Mouse (Mus musculus) midbrain, embryonic 12.5 days (tissue): Measurements from ENCODE around the gene Peg3. TPM values are rescaled to one million over a fixed set of nuclear protein-coding genes. Genes with fewer than 3 reads are reported as not detected.
A peak's percentile ranks its signal among the peaks of the same experiment; 100 is the strongest.

Source experiments
- ATAC-seq: fragments of 200-750 bp; cut with Nextera tagmentation; 2 replicates; pipeline ENCODE4 v1.8.0; 2017; ENCODE audit warnings: low read depth, moderate TSS enrichment, moderate library complexity; ENCODE audit not compliant: low FRiP score
- H3K27ac ChIP-seq: fragments of 300-500 bp; sonication (generic); replicated peaks from 2 replicates; pipeline ENCODE4 v1.5.1; 2016; ENCODE audit warnings: mild to moderate bottlenecking
- H3K27me3 ChIP-seq: fragments of 300-500 bp; sonication (generic); 2 replicates; pipeline ENCODE4 v1.6.1; 2016; ENCODE audit warnings: mild to moderate bottlenecking
- H3K36me3 ChIP-seq: fragments of 300-500 bp; sonication (generic); 2 replicates; pipeline ENCODE4 v1.6.1; 2016
- H3K4me1 ChIP-seq: fragments of 300-500 bp; sonication (generic); 2 replicates; pipeline ENCODE4 v1.6.1; 2016
- H3K4me2 ChIP-seq: fragments of 300-500 bp; sonication (generic); replicated peaks from 2 replicates; pipeline ENCODE4 v1.6.1; 2016; ENCODE audit warnings: mild to moderate bottlenecking, moderate library complexity
- H3K4me3 ChIP-seq: fragments of 300-500 bp; sonication (generic); 2 replicates; pipeline ENCODE4 v1.5.1; 2016; ENCODE audit warnings: mild to moderate bottlenecking
- H3K9ac ChIP-seq: fragments of 300-500 bp; sonication (generic); replicated peaks from 2 replicates; pipeline ENCODE4 v1.6.1; 2016; ENCODE audit warnings: mild to moderate bottlenecking, moderate library complexity
- H3K9me3 ChIP-seq: fragments of 300-500 bp; sonication (generic); 2 replicates; pipeline ENCODE4 v1.6.1; 2016; ENCODE audit warnings: mild to moderate bottlenecking
- WGBS: fragments of 180-500 bp; shearing (Covaris S2); methylation state at CpG from one replicate; pipeline ENCODE4 v1.1.7; 2016; 5-methylcytosine and 5-hydroxymethylcytosine counted together
- polyA plus RNA-seq: library from polyadenylated mRNA; unstranded; fragments of >200 nt; fragmentation: Nextera tagmentation; extraction: Ambion mirVana; gene quantifications from 2 replicates; pipeline ENCODE4 v1.2.1, GENCODE M21; 2016

Gene Peg3
- polyA plus RNA-seq, 1 experiment from 2014 or later: 105 TPM

GRCm38 (mm10) chr7:6749196-6749595, 19.0 kb upstream of the Peg3 start:
- no peak overlapping the region for H3K27ac ChIP-seq
- H3K36me3 ChIP-seq: no peaks in the 10 kb centered on the region
- no peak overlapping the region for H3K4me2 ChIP-seq
- no peaks in the 10 kb centered on the region for H3K27me3 ChIP-seq
- no peak overlapping the region for H3K4me3 ChIP-seq
- no peak for ATAC-seq
- H3K9ac ChIP-seq: no peak overlapping the region
- H3K4me1 ChIP-seq: peaks cover 24% of the 10 kb centered on the region
- H3K9me3 ChIP-seq: no peaks in the 10 kb centered on the region
- WGBS: 48% methylated on average over 7 of the region's 7 CpGs

- no peaks in the 10 kb centered on the region for H3K27me3 ChIP-seq
- H3K4me3 ChIP-seq: no peak overlapping the region
- no peak for ATAC-seq
- no peak overlapping the region for H3K27ac ChIP-seq
- no peak overlapping the region for H3K9ac ChIP-seq
- whole genome bisulfite sequencing: 80% methylated on average over 10 of the region's 10 CpGs
- no peaks in the 10 kb centered on the region for H3K36me3 ChIP-seq
- H3K9me3 ChIP-seq: no peaks in the 10 kb centered on the region
- H3K4me2 ChIP-seq: no peak overlapping the region
- H3K4me1 ChIP-seq: peaks cover 4% of the 10 kb centered on the region
Measured at GRCm38 (mm10) chr7:6744281-6744904, 14.2 kb upstream of the Peg3 start.

GRCm38 (mm10) chr7:6736060-6736459, 5.8 kb upstream of the Peg3 start:
- H3K27ac ChIP-seq: no peak overlapping the region
- no peaks in the 10 kb centered on the region for H3K27me3 ChIP-seq
- H3K4me2 ChIP-seq: no peak overlapping the region
- no peaks in the 10 kb centered on the region for H3K4me1 ChIP-seq
- ATAC-seq: no peak
- H3K9me3 ChIP-seq: no peaks in the 10 kb centered on the region
- H3K4me3 ChIP-seq: no peak overlapping the region
- H3K9ac ChIP-seq: no peak overlapping the region
- WGBS: 76% methylated on average over 1 of the region's 1 CpGs
- no peaks in the 10 kb centered on the region for H3K36me3 ChIP-seq

GRCm38 (mm10) chr7:6731930-6732329, 1.7 kb upstream of the Peg3 start:
- Histone ChIP-seq H3K9ac (peak overlapping the region; percentile 43; the same call in 1 of the 2 replicates), H3K4me3 (peak overlapping the region; percentile 59), H3K9me3 (peaks cover 26% of the 10 kb centered on the region), H3K27me3 (no peaks in the 10 kb centered on the region), H3K27ac (0 out of 2 replicates have a peak overlapping the region, but pooled peaks have one; percentile 32), H3K4me2 (peak overlapping the region; percentile 60), H3K36me3 (no peaks in the 10 kb centered on the region), H3K4me1 (no peaks in the 10 kb centered on the region)
- WGBS: 45% methylated on average over 4 of the region's 4 CpGs
- ATAC-seq: no peak

GRCm38 (mm10) chr7:6731373-6731772, 1.1 kb upstream of the Peg3 start:
- no peak for ATAC-seq
- Histone ChIP-seq H3K4me2 (peak overlapping the region; percentile 60), H3K27me3 (no peaks in the 10 kb centered on the region), H3K9ac (0 out of 2 replicates have a peak overlapping the region, but pooled peaks have one; percentile 43), H3K27ac (no peak overlapping the region), H3K4me3 (peak overlapping the region; percentile 59), H3K36me3 (no peaks in the 10 kb centered on the region), H3K4me1 (no peaks in the 10 kb centered on the region), H3K9me3 (peaks cover 26% of the 10 kb centered on the region)
- 39% methylated on average over 3 of the region's 3 CpGs for WGBS

GRCm38 (mm10) chr7:6730801-6731200, 570 bp upstream of the Peg3 start:
- H3K27me3 ChIP-seq: no peaks in the 10 kb centered on the region
- H3K9me3 ChIP-seq: peaks cover 26% of the 10 kb centered on the region
- H3K4me1 ChIP-seq: no peaks in the 10 kb centered on the region
- H3K4me2 ChIP-seq: peak overlapping the region; percentile 60
- H3K4me3 ChIP-seq: peak overlapping the region; percentile 59
- 49% methylated on average over 15 of the region's 15 CpGs for WGBS
- no peak for ATAC-seq
- H3K9ac ChIP-seq: peak overlapping the region; percentile 50
- H3K27ac ChIP-seq: peak overlapping the region; percentile 64
- H3K36me3 ChIP-seq: no peaks in the 10 kb centered on the region

- H3K27ac ChIP-seq: peak overlapping the region; percentile 93
- peaks cover 14% of the 10 kb centered on the region for H3K36me3 ChIP-seq
- no peaks in the 10 kb centered on the region for H3K4me1 ChIP-seq
- peak; percentile 56 for ATAC-seq
- peak overlapping the region; percentile 53 for H3K9ac ChIP-seq
- WGBS: 54% methylated on average over 37 of the region's 37 CpGs
- H3K4me2 ChIP-seq: peak overlapping the region; percentile 60
- H3K9me3 ChIP-seq: peaks cover 26% of the 10 kb centered on the region
- H3K4me3 ChIP-seq: peak overlapping the region; percentile 59
- H3K27me3 ChIP-seq: no peaks in the 10 kb centered on the region
Measured at GRCm38 (mm10) chr7:6729061-6729817, 992 bp downstream of the Peg3 start.

- no peaks in the 10 kb centered on the region for H3K27me3 ChIP-seq
- H3K4me1 ChIP-seq: no peaks in the 10 kb centered on the region
- peaks cover 18% of the 10 kb centered on the region for H3K36me3 ChIP-seq
- peak overlapping the region; percentile 93 for H3K27ac ChIP-seq
- peak; percentile 85 for ATAC-seq
- H3K9me3 ChIP-seq: peaks cover 26% of the 10 kb centered on the region
- no peak overlapping the region for H3K9ac ChIP-seq
- peak overlapping the region; percentile 59 for H3K4me3 ChIP-seq
- H3K4me2 ChIP-seq: peak overlapping the region; percentile 44
- 49% methylated on average over 19 of the region's 19 CpGs for WGBS
Measured at GRCm38 (mm10) chr7:6728263-6728931, 1.8 kb downstream of the Peg3 start.

GRCm38 (mm10) chr7:6727351-6728121, 2.7 kb downstream of the Peg3 start:
- peak; percentile 42 for ATAC-seq
- H3K27ac ChIP-seq: peak overlapping the region; percentile 88

GRCm38 (mm10) chr7:6709396-6709795, 20.8 kb downstream of the Peg3 start:
- H3K9me3 ChIP-seq: 0 out of 2 replicates have a peak, but pooled peaks cover 7% of the 10 kb centered on the region

More at GRCm38 (mm10) chr7:6727351-6728121, 2.7 kb downstream of the Peg3 start:
- H3K9me3 ChIP-seq: peaks cover 26% of the 10 kb centered on the region
- H3K4me1 ChIP-seq: no peaks in the 10 kb centered on the region
- WGBS: 53% methylated on average over 19 of the region's 19 CpGs
- H3K36me3 ChIP-seq: peaks cover 18% of the 10 kb centered on the region
- H3K4me2 ChIP-seq: peak overlapping the region; percentile 44
- no peaks in the 10 kb centered on the region for H3K27me3 ChIP-seq
- peak overlapping the region; percentile 59 for H3K4me3 ChIP-seq
- H3K9ac ChIP-seq: no peak overlapping the region

GRCm38 (mm10) chr7:6708451-6709180, 21.6 kb downstream of the Peg3 start:
- ATAC-seq: no peak
- H3K4me3 ChIP-seq: no peak overlapping the region
- H3K36me3 ChIP-seq: peaks cover 73% of the 10 kb centered on the region
- no peak overlapping the region for H3K27ac ChIP-seq
- 91% methylated on average over 17 of the region's 17 CpGs for WGBS
- no peaks in the 10 kb centered on the region for H3K27me3 ChIP-seq
- no peak overlapping the region for H3K9ac ChIP-seq
- H3K4me2 ChIP-seq: no peak overlapping the region
- no peaks in the 10 kb centered on the region for H3K4me1 ChIP-seq
- H3K9me3 ChIP-seq: 0 out of 2 replicates have a peak, but pooled peaks cover 7% of the 10 kb centered on the region

More at GRCm38 (mm10) chr7:6709396-6709795, 20.8 kb downstream of the Peg3 start:
- no peak for ATAC-seq
- Histone ChIP-seq H3K9ac (no peak overlapping the region), H3K4me3 (no peak overlapping the region), H3K27ac (no peak overlapping the region), H3K36me3 (peaks cover 73% of the 10 kb centered on the region), H3K4me2 (no peak overlapping the region), H3K27me3 (no peaks in the 10 kb centered on the region), H3K4me1 (no peaks in the 10 kb centered on the region)
- 93% methylated on average over 15 of the region's 15 CpGs for WGBS
